Mouse (Mus musculus) heart, adult 2 months (tissue): ENCODE results near the gene Zfand4.

Source experiments
- CTCF ChIP-seq: fragments of 200-600 bp; IDR thresholded peaks from 2 replicates; pipeline ENCODE4 v1.8.1; 2022; ENCODE audit warnings: antibody characterized with exemption, mild to moderate bottlenecking, moderate library complexity
- EP300 ChIP-seq: fragments of 200-500 bp; IDR thresholded peaks from 2 replicates; pipeline ENCODE4 v1.6.1; 2011; ENCODE audit warnings: low read depth, low read length, control low read depth; ENCODE audit not compliant: insufficient read depth
- POLR2A ChIP-seq: fragments of 200-500 bp; IDR thresholded peaks from 2 replicates; pipeline ENCODE4 v1.6.1; 2011; ENCODE audit warnings: mild to moderate bottlenecking, low read depth, low read length, control low read depth; ENCODE audit not compliant: insufficient read depth

DNA sequence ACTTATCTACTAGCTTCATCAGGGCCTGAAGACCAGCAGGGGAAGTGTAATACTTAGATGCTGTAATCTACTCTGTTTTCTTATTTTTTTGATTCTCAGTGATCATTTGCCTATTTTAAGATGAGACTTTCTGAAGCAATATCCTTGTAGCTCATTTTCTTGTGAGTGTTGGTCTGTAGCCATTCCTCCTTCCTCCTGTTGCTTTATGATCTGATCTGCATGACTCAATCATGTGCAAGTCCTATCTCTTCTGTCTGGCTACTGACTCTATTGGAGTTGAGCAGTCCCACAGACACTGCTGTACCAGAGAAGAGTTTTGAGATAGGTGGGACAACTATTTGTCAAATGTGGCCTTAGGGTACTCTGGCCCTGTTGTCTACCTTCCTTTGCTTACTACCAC, 110.6 kb downstream of the Zfand4 start:
- TF ChIP-seq CTCF = no peak
- TF ChIP-seq POLR2A = no peak
- TF ChIP-seq EP300 = no peak
